Mouse (Mus musculus) kidney, postnatal 0 days (tissue): Measurements from ENCODE around the gene Tgif2. TPM values are rescaled to one million over a fixed set of nuclear protein-coding genes. Genes with fewer than 3 reads are reported as not detected.
"Not testable (repeated sequence)": the region's sequence is repeated elsewhere in the genome, so short reads cannot be mapped to it uniquely, and the experiment has no call there.

Source experiments
- ATAC-seq: fragments of 200-750 bp; cut with Nextera tagmentation; replicated peaks from 2 replicates; pipeline ENCODE4 v1.8.0; 2017; ENCODE audit warnings: low read depth, moderate number of reproducible peaks, moderate TSS enrichment, moderate library complexity; ENCODE audit not compliant: low FRiP score
- DNase-seq: peaks from one replicate; pipeline ENCODE4 v3.0.0-alpha.2; 2016; ENCODE audit warnings: low spot score
- H3K27ac ChIP-seq: fragments of 300-500 bp; sonication (generic); 2 replicates; pipeline ENCODE4 v1.5.1; 2014; ENCODE audit warnings: mild to moderate bottlenecking
- H3K27me3 ChIP-seq: fragments of 300-500 bp; sonication (generic); 2 replicates; pipeline ENCODE4 v1.6.1; 2014; ENCODE audit warnings: low read length, mixed read lengths; ENCODE audit not compliant: insufficient read depth
- H3K36me3 ChIP-seq: fragments of 300-500 bp; sonication (generic); 2 replicates; pipeline ENCODE4 v1.6.1; 2014; ENCODE audit warnings: low read length, mixed read lengths; ENCODE audit not compliant: insufficient read depth
- H3K4me1 ChIP-seq: fragments of 300-500 bp; sonication (generic); replicated peaks from 2 replicates; pipeline ENCODE4 v1.6.1; 2014; ENCODE audit warnings: antibody characterized with exemption, low read length, mixed read lengths; ENCODE audit not compliant: insufficient read depth
- H3K4me2 ChIP-seq: fragments of 300-500 bp; sonication (generic); 2 replicates; pipeline ENCODE4 v1.6.1; 2014; ENCODE audit warnings: mild to moderate bottlenecking, low read length, moderate library complexity, mixed read lengths
- H3K4me3 ChIP-seq: fragments of 300-500 bp; sonication (generic); replicated peaks from 2 replicates; pipeline ENCODE4 v1.5.1; 2014; ENCODE audit warnings: low read depth, low read length
- H3K9ac ChIP-seq: fragments of 300-500 bp; sonication (generic); 2 replicates; pipeline ENCODE4 v1.6.1; 2014; ENCODE audit warnings: low read depth, low read length
- H3K9me3 ChIP-seq: fragments of 300-500 bp; sonication (generic); replicated peaks from 2 replicates; pipeline ENCODE4 v1.6.1; 2016; ENCODE audit warnings: low read length, inconsistent platforms, mixed read lengths
- CTCF ChIP-seq: IDR thresholded peaks from 2 replicates; pipeline ENCODE4 v1.5.1; 2016; ENCODE audit warnings: antibody characterized with exemption, low read depth, mild to moderate bottlenecking, moderate library complexity
- WGBS: fragments of 180-500 bp; shearing (Covaris S2); extraction: QIAGEN DNeasy Blood & Tissue Kit; methylation state at CpG from one replicate; pipeline ENCODE4 v1.1.7; 2014; 5-methylcytosine and 5-hydroxymethylcytosine counted together
- polyA plus RNA-seq: library from polyadenylated mRNA; unstranded; fragments of >200 nt; fragmentation: Nextera tagmentation; extraction: Ambion mirVana; gene quantifications from 2 replicates; pipeline ENCODE4 v1.2.1, GENCODE M21; 2015

Tgif2 gene
- polyA plus RNA-seq, 1 experiment from 2014 or later = 38.2 TPM

DNA sequence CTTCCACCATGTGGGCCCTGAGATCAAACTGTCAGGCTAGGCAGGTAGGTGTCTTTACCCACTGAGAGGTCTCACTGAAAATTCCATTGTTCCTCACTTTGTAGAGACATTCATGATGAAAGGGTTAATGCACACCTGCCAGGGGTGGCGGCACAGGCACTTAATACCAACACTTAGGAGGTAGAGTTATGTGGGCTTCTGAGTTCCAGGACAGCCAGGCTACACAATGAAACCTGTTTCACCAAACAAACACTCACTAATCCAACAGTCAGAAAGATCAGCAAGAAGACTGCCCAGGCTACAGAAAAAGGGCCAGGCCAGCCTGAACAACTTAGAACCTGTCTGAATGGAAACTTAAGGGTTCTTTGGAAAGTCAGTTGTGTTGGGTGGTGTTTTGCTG lies 23.7 kb upstream of the Tgif2 start:
- Histone ChIP-seq H3K4me3 (no peak overlapping the region), H3K36me3 (no peaks in the 10 kb centered on the region), H3K9me3 (no peaks in the 10 kb centered on the region), H3K27ac (no peak overlapping the region), H3K27me3 (no peaks in the 10 kb centered on the region), H3K4me2 (no peak overlapping the region), H3K9ac (no peak overlapping the region), H3K4me1 (peaks cover 18% of the 10 kb centered on the region; the same call in 1 of the 2 replicates)
- TF ChIP-seq CTCF = no peak
- no peak for ATAC-seq
- WGBS = 58% methylated on average over 1 of the region's 1 CpGs
- DNase-seq = no peak

DNA sequence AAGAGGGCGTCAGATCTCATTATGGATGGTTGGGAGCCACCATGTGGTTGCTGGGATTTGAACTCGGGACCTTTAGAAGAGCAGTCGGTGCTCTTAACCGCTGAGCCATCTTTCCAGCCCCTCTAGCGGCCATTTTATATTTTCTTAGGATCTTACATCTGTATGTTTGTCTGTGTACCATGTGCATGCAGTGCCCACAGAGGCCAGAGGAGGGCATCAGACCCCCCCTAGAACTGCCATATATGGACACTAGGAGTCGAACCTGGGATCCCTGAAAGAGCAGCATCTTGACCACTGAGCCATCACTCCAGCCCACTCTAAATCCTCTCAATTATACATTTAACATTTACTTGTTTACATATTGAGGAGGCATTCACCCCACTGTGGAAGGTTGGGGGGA lies 14.7 kb upstream of the Tgif2 start:
- H3K4me1 ChIP-seq, H3K27me3 ChIP-seq, DNase-seq, H3K9ac ChIP-seq, H3K4me2 ChIP-seq, H3K4me3 ChIP-seq, H3K9me3 ChIP-seq, H3K27ac ChIP-seq, ATAC-seq, H3K36me3 ChIP-seq: not testable (repeated sequence)
- 88% methylated on average over 5 of the region's 6 CpGs for WGBS

DNA sequence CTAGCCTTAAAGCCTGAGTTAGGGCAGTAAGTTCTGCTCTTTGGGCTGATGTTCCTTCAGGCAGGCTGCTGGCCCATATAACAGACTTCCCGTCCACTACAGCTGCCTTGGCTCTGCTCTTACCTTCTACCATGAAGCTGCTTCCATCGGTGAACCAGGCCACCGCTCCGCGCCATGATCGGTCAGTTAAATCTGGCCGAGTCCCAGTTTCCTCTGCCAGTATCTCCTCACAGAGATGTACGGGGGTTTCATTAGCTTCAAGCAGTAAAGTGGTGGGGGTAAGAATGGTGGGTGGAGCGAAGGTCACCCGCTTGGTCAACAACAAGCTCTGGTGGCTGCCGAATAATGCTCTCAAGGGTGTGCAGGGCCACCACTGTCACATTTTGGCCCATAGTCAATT lies 5.5 kb upstream of the Tgif2 start:
- Histone ChIP-seq H3K9me3 (no peaks in the 10 kb centered on the region; the same call in 1 of the 2 replicates), H3K27me3 (no peaks in the 10 kb centered on the region), H3K4me2 (no peak overlapping the region), H3K27ac (no peak overlapping the region), H3K4me3 (no peak overlapping the region), H3K36me3 (peaks cover 37% of the 10 kb centered on the region), H3K4me1 (0 out of 2 replicates have a peak, but pooled peaks cover 9% of the 10 kb centered on the region), H3K9ac (no peak overlapping the region)
- WGBS = 97% methylated on average over 11 of the region's 11 CpGs
- no peak for TF ChIP-seq CTCF
- no peak for ATAC-seq
- DNase-seq = no peak

DNA sequence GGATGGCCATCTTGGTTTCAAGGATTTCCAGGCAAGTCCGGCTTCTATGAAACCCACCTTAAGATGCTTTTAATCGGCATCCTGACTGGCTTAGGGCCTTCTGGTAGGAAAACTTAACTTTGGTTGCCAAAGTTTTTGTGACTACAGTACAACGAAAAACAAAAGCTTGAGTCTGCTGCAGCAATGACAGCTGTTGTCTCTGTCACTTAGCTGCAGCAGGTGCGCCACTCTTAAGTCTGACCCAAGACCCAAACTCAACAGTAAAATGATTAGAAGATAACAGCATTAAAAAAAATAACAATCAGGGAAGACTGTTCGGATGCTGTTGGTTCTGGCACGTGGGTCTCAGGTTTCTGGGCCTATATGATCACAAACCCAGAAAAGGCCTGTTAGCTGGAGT lies 968 bp upstream of the Tgif2 start:
- Histone ChIP-seq H3K9me3 (no peaks in the 10 kb centered on the region), H3K4me2 (peak overlapping the region; percentile 68), H3K27ac (peak overlapping the region; percentile 79), H3K9ac (0 out of 2 replicates have a peak overlapping the region, but pooled peaks have one; percentile 47), H3K4me3 (peak overlapping the region; percentile 89), H3K36me3 (0 out of 2 replicates have a peak, but pooled peaks cover 6% of the 10 kb centered on the region), H3K4me1 (peaks cover 27% of the 10 kb centered on the region; the same call in 1 of the 2 replicates), H3K27me3 (no peaks in the 10 kb centered on the region)
- DNase-seq (no peak), ATAC-seq (no peak)
- TF ChIP-seq CTCF = no peak
- WGBS = 66% methylated on average over 6 of the region's 6 CpGs

DNA sequence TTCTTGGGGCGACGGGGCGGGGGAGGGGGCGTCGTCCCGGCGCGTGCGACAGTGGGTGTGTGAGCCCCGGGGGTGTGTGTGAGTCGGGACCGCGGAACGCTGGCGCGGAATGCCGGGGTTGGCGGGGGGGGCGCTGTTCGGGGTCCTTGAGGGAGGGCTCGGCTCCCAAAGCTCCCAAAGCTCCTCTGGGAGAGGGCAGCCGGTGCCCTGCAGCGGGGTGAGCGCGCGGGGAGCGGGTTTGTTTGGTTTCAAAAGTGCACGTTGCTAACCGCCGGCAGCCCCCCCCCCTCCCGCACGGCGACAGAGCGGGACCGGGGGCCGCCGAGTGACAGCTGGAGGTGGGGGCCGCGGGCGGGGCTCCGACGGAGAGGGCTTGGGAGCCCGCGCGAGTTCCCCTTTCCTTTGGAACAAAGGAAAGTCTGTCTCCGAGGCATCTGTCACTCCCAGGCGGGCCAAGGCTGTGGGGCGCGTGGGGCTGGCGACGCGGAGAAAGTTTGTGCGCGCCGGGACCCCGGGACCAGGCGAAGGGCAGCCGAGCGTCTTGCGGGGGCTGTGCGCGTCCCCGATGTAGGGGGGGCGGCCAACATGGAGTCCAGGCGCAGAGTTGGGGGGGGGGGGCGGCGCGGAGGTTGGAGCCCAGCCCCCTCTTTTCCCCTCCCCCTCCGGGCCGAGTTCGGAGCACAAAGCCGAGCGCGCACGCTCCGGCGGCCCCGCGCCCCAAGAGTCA lies 657 bp downstream of the Tgif2 start:
- H3K36me3 ChIP-seq = no peaks in the 10 kb centered on the region
- peak overlapping the region; percentile 95 for H3K27ac ChIP-seq
- peak overlapping the region; percentile 68 for H3K4me2 ChIP-seq
- peak overlapping the region; percentile 89 for H3K4me3 ChIP-seq
- H3K4me1 ChIP-seq = peaks cover 39% of the 10 kb centered on the region
- DNase-seq (peak; percentile 55), ATAC-seq (peak; percentile 33; the same call in 1 of the 2 replicates)
- H3K9me3 ChIP-seq = no peaks in the 10 kb centered on the region
- no peaks in the 10 kb centered on the region for H3K27me3 ChIP-seq
- H3K9ac ChIP-seq = peak overlapping the region; percentile 93
- under 1% methylated on average over 59 of the region's 79 CpGs for WGBS
- no peak for TF ChIP-seq CTCF

DNA sequence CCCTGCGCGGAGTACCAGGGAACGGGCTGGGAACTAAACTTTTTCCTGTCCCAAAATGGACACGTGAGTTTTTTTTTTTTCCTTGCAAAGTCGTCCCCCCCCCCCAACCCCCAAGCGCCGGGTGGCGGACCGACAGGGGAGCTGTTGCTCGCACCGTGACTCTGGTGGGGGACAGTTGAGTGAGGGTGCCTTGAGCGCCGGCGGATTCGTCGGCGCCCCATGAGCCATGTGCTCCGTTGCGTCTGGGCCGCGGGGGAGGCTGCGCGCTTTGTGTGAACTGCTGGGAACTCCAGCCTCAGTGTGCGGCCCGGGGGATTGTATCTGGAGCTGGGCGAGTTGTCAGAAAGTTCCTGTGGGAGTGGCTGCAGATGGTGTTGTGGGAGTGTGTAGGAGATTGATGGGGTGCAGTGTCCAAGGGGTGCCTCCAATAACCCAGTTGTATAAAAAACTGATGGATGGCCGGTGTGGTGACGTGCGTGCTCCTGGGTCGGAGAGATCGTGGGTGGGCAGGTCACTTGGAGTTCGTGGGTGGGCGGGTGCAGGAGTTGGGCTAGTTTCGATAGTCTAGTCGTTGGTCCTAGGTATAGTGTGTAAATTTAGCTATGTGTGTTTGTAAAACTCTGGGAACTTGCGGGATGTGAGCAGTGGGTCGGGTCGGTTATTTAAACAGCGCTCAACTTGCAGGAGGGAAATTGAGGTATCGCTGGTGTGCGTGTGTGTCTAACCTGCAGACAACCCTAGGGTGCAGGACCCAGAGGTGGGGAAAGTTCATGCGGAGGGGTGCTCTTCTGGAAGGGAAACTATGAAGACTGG lies 1.4 kb downstream of the Tgif2 start:
- H3K4me3 ChIP-seq = peak overlapping the region; percentile 89
- no peaks in the 10 kb centered on the region for H3K27me3 ChIP-seq
- H3K4me1 ChIP-seq = peaks cover 44% of the 10 kb centered on the region
- peak; percentile 13; the same call in 1 of the 2 replicates for TF ChIP-seq CTCF
- ATAC-seq (peak; percentile 44), DNase-seq (peak; percentile 96)
- no peaks in the 10 kb centered on the region for H3K36me3 ChIP-seq
- H3K9ac ChIP-seq = peak overlapping the region; percentile 93
- H3K4me2 ChIP-seq = peak overlapping the region; percentile 68
- no peaks in the 10 kb centered on the region for H3K9me3 ChIP-seq
- under 1% methylated on average over 36 of the region's 42 CpGs for WGBS
- peak overlapping the region; percentile 95 for H3K27ac ChIP-seq
